Mouse (Mus musculus) embryonic facial prominence, embryonic 13.5 days (tissue): ENCODE measurements around the gene Nup50. TPM values are rescaled to one million over a fixed set of nuclear protein-coding genes. Genes with fewer than 3 reads are reported as not detected.

Experiments
- ATAC-seq: fragments of 200-750 bp; cut with Nextera tagmentation; 2 replicates; pipeline ENCODE4 v1.8.0; 2017; ENCODE audit warnings: low read depth; ENCODE audit not compliant: insufficient number of reproducible peaks, insufficient read depth, low FRiP score, low TSS enrichment
- H3K27ac ChIP-seq: fragments of 300-500 bp; sonication (generic); 2 replicates; pipeline ENCODE4 v1.5.1; 2015; ENCODE audit warnings: moderate library complexity, mild to moderate bottlenecking, inconsistent platforms
- H3K27me3 ChIP-seq: fragments of 300-500 bp; sonication (generic); 2 replicates; pipeline ENCODE4 v1.6.1; 2015; ENCODE audit warnings: mild to moderate bottlenecking, inconsistent platforms
- H3K36me3 ChIP-seq: fragments of 300-500 bp; sonication (generic); 2 replicates; pipeline ENCODE4 v1.6.1; 2015; ENCODE audit warnings: mild to moderate bottlenecking, inconsistent platforms
- H3K4me1 ChIP-seq: fragments of 300-500 bp; sonication (generic); 2 replicates; pipeline ENCODE4 v1.6.1; 2015; ENCODE audit warnings: inconsistent platforms
- H3K4me2 ChIP-seq: fragments of 300-500 bp; sonication (generic); 2 replicates; pipeline ENCODE4 v1.6.1; 2015; ENCODE audit warnings: moderate library complexity, mild to moderate bottlenecking, inconsistent platforms
- H3K4me3 ChIP-seq: fragments of 300-500 bp; sonication (generic); 2 replicates; pipeline ENCODE4 v1.5.1; 2015; ENCODE audit warnings: mild to moderate bottlenecking, inconsistent platforms
- H3K9ac ChIP-seq: fragments of 300-500 bp; sonication (generic); 2 replicates; pipeline ENCODE4 v1.6.1; 2015; ENCODE audit warnings: mild to moderate bottlenecking, inconsistent platforms
- H3K9me3 ChIP-seq: fragments of 300-500 bp; sonication (generic); 2 replicates; pipeline ENCODE4 v1.6.1; 2016; ENCODE audit warnings: inconsistent platforms
- WGBS: fragments of 180-500 bp; shearing (Covaris S2); methylation state at CpG from one replicate; pipeline ENCODE4 v1.1.7; 2015; ENCODE audit warnings: mixed read lengths; 5-methylcytosine and 5-hydroxymethylcytosine counted together
- polyA plus RNA-seq: library from polyadenylated mRNA; unstranded; fragments of >200 nt; fragmentation: Nextera tagmentation; extraction: Ambion mirVana; gene quantifications from 2 replicates; pipeline ENCODE4 v1.2.1, GENCODE M21; 2015

Gene Nup50
- polyA plus RNA-seq, 1 experiment from 2014 or later, result 39.7 TPM

GRCm38 (mm10) chr15:84919938-84920337, 3.3 kb upstream of the Nup50 start, which contains the start of gene Gm29666:
TSS of gene Gm29666 (minus strand) at chr15:84920038.
- H3K36me3 ChIP-seq, result no peaks in the 10 kb centered on the region
- peaks cover 15% of the 10 kb centered on the region for H3K4me1 ChIP-seq

GRCm38 (mm10) chr15:84923508-84924181, 434 bp downstream of the Nup50 start:
- under 1% methylated on average over 64 of the region's 68 CpGs for WGBS
- no peaks in the 10 kb centered on the region for H3K27me3 ChIP-seq

More at GRCm38 (mm10) chr15:84919938-84920337, 3.3 kb upstream of the Nup50 start, which contains the start of gene Gm29666:
- no peak within 1 kb of the TSS for H3K27ac ChIP-seq
- 96% methylated on average over 3 of the region's 3 CpGs for WGBS
- no peaks in the 10 kb centered on the region for H3K27me3 ChIP-seq
- no peak within 1 kb of the TSS for H3K4me2 ChIP-seq
- H3K9ac ChIP-seq, result no peak within 1 kb of the TSS
- H3K9me3 ChIP-seq, result no peaks in the 10 kb centered on the region
- H3K4me3 ChIP-seq, result no peak within 1 kb of the TSS
- ATAC-seq, result no peak

GRCm38 (mm10) chr15:84924781-84925315, 1.6 kb downstream of the Nup50 start:
- H3K9me3 ChIP-seq, result no peaks in the 10 kb centered on the region
- peak overlapping the region; percentile 97 for H3K9ac ChIP-seq

More at GRCm38 (mm10) chr15:84923508-84924181, 434 bp downstream of the Nup50 start:
- Histone ChIP-seq H3K36me3 (peaks cover 14% of the 10 kb centered on the region), H3K9ac (peak overlapping the region; percentile 97), H3K4me1 (peaks cover 26% of the 10 kb centered on the region), H3K9me3 (no peaks in the 10 kb centered on the region), H3K4me2 (peak overlapping the region; percentile 81), H3K4me3 (peak overlapping the region; percentile 97), H3K27ac (peak overlapping the region; percentile 97)
- ATAC-seq, result peak; percentile 80

GRCm38 (mm10) chr15:84925495-84926018, 2.3 kb downstream of the Nup50 start:
- WGBS, result 62% methylated on average over 1 of the region's 1 CpGs
- Histone ChIP-seq H3K4me3 (peak overlapping the region; percentile 97; the same call in 1 of the 2 replicates), H3K4me2 (peak overlapping the region; percentile 81)

More at GRCm38 (mm10) chr15:84924781-84925315, 1.6 kb downstream of the Nup50 start:
- H3K4me1 ChIP-seq, result peaks cover 26% of the 10 kb centered on the region
- no peak for ATAC-seq
- no peak overlapping the region for H3K27ac ChIP-seq
- H3K27me3 ChIP-seq, result no peaks in the 10 kb centered on the region
- peak overlapping the region; percentile 97 for H3K4me3 ChIP-seq
- WGBS, result 11% methylated on average over 9 of the region's 9 CpGs
- H3K36me3 ChIP-seq, result peaks cover 26% of the 10 kb centered on the region
- H3K4me2 ChIP-seq, result peak overlapping the region; percentile 81

GRCm38 (mm10) chr15:84932351-84932750, 9.1 kb downstream of the Nup50 start:
- Histone ChIP-seq H3K27me3 (no peaks in the 10 kb centered on the region), H3K4me3 (no peak overlapping the region), H3K4me2 (no peak overlapping the region), H3K9me3 (no peaks in the 10 kb centered on the region), H3K4me1 (no peaks in the 10 kb centered on the region), H3K36me3 (peaks cover 99% of the 10 kb centered on the region), H3K9ac (no peak overlapping the region), H3K27ac (no peak overlapping the region)
- 51% methylated on average over 5 of the region's 5 CpGs for WGBS
- no peak for ATAC-seq

More at GRCm38 (mm10) chr15:84925495-84926018, 2.3 kb downstream of the Nup50 start:
- peaks cover 33% of the 10 kb centered on the region for H3K36me3 ChIP-seq
- H3K27me3 ChIP-seq, result no peaks in the 10 kb centered on the region
- ATAC-seq, result no peak
- peaks cover 26% of the 10 kb centered on the region for H3K4me1 ChIP-seq
- no peak overlapping the region for H3K27ac ChIP-seq
- H3K9me3 ChIP-seq, result no peaks in the 10 kb centered on the region
- peak overlapping the region; percentile 49; the same call in 1 of the 2 replicates for H3K9ac ChIP-seq

- Histone ChIP-seq H3K4me2 (no peak overlapping the region), H3K27ac (no peak overlapping the region), H3K9ac (no peak overlapping the region), H3K36me3 (peaks cover 100% of the 10 kb centered on the region), H3K9me3 (no peaks in the 10 kb centered on the region), H3K4me1 (no peaks in the 10 kb centered on the region), H3K27me3 (no peaks in the 10 kb centered on the region), H3K4me3 (no peak overlapping the region)
- WGBS, result 92% methylated on average over 16 of the region's 16 CpGs
- ATAC-seq, result no peak
These were observed 11.7 kb downstream of the Nup50 start for GRCm38 (mm10) chr15:84934901-84935300.

- Histone ChIP-seq H3K27me3 (no peaks in the 10 kb centered on the region), H3K4me1 (no peaks in the 10 kb centered on the region), H3K27ac (no peak overlapping the region), H3K4me2 (no peak overlapping the region), H3K9ac (no peak overlapping the region), H3K4me3 (no peak overlapping the region), H3K36me3 (peaks cover 80% of the 10 kb centered on the region), H3K9me3 (no peaks in the 10 kb centered on the region)
- WGBS, result 81% methylated on average over 12 of the region's 12 CpGs
- no peak for ATAC-seq
These were observed 16.9 kb downstream of the Nup50 start for GRCm38 (mm10) chr15:84940102-84940501.

- Histone ChIP-seq H3K36me3 (peaks cover 60% of the 10 kb centered on the region), H3K9me3 (no peaks in the 10 kb centered on the region), H3K4me1 (no peaks in the 10 kb centered on the region), H3K27ac (no peak overlapping the region), H3K4me3 (no peak overlapping the region), H3K27me3 (no peaks in the 10 kb centered on the region), H3K4me2 (no peak overlapping the region), H3K9ac (no peak overlapping the region)
- 72% methylated on average over 11 of the region's 11 CpGs for WGBS
- no peak for ATAC-seq
These were observed 19.6 kb downstream of the Nup50 start for GRCm38 (mm10) chr15:84942647-84943285.

GRCm38 (mm10) chr15:84944319-84944718, 21.1 kb downstream of the Nup50 start:
- H3K4me3 ChIP-seq, result no peak overlapping the region

GRCm38 (mm10) chr15:84948990-84949389, 25.8 kb downstream of the Nup50 start:
- ATAC-seq, result no peak
- H3K36me3 ChIP-seq, result peaks cover 67% of the 10 kb centered on the region
- H3K4me2 ChIP-seq, result no peak overlapping the region
- no peak overlapping the region for H3K4me3 ChIP-seq
- no peaks in the 10 kb centered on the region for H3K27me3 ChIP-seq
- H3K4me1 ChIP-seq, result no peaks in the 10 kb centered on the region
- H3K9me3 ChIP-seq, result no peaks in the 10 kb centered on the region
- 92% methylated on average over 14 of the region's 14 CpGs for WGBS
- no peak overlapping the region for H3K27ac ChIP-seq
- H3K9ac ChIP-seq, result no peak overlapping the region

More at GRCm38 (mm10) chr15:84944319-84944718, 21.1 kb downstream of the Nup50 start:
- Histone ChIP-seq H3K27me3 (no peaks in the 10 kb centered on the region), H3K27ac (no peak overlapping the region), H3K4me1 (no peaks in the 10 kb centered on the region), H3K9me3 (no peaks in the 10 kb centered on the region), H3K4me2 (no peak overlapping the region), H3K9ac (no peak overlapping the region), H3K36me3 (peaks cover 60% of the 10 kb centered on the region)
- no peak for ATAC-seq
- 79% methylated on average over 5 of the region's 5 CpGs for WGBS

GRCm38 (mm10) chr15:84950053-84950452, 26.8 kb downstream of the Nup50 start:
- Histone ChIP-seq H3K27me3 (no peaks in the 10 kb centered on the region), H3K4me3 (no peak overlapping the region), H3K4me2 (no peak overlapping the region), H3K36me3 (peaks cover 75% of the 10 kb centered on the region), H3K9me3 (no peaks in the 10 kb centered on the region), H3K27ac (no peak overlapping the region), H3K9ac (no peak overlapping the region), H3K4me1 (no peaks in the 10 kb centered on the region)
- ATAC-seq, result no peak
- 89% methylated on average over 4 of the region's 4 CpGs for WGBS
